Mouse (Mus musculus) natural killer cell, adult 2 months (primary cell): ENCODE results near the gene Dnah7a.
"Not testable (repeated sequence)": the region's sequence is repeated elsewhere in the genome, so short reads cannot be mapped to it uniquely, and the experiment has no call there.

Experiments used
- DNase-seq, 2 experiments: peaks; one replicate each; pipeline ENCODE4 v3.0.0; 2022; ENCODE audit warnings: low spot score in 2 of 2

Gene Dnah7a

GRCm38 (mm10) chr1:53704164-53704563, 2.4 kb downstream of the Dnah7a start:
- DNase-seq = peak in 1 of 2 experiments; percentile 9

DNA sequence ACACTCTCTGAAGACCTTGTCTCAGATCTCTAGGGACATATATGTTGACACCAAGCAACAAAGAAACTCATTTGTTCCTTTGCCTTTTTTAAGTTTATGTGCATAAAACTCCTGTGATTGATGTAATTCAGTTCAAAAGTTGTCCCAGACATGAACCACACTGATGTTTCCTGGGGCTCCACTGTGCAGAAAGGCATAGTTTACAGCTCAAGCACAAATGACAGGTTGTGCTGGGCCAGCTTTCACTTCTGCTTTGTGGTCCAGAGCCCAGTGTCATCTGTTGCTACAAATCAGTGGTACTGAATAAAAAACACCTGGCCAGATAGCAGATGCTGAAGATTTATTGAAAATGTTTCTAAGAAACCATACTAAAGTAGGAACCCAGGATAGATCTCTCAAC, 42.3 kb downstream of the Dnah7a start:
- DNase-seq = peak in 1 of 2 experiments; percentile 54

- no peak for DNase-seq
Observed at GRCm38 (mm10) chr1:53639865-53640794, 66.5 kb downstream of the Dnah7a start.

DNA sequence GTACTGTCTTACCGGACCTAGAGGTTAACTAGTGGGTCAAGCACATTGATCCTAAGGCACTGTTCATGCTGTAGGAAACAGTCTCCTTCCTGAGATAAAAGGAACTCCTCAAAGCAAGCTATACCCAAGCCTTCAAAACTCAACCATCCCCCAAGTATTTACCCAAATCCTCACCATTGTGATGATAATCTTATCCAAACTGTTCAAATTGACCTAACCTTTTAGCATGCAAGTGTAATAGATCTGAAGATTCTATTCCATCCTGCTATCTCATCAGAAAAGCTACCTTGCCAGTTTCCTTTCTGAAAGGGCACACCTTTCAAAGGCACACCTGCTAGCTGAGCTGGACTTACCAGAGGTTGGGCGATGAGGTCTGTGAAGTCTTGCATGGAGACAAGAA, 70.9 kb downstream of the Dnah7a start:
- not testable (repeated sequence) for DNase-seq

DNA sequence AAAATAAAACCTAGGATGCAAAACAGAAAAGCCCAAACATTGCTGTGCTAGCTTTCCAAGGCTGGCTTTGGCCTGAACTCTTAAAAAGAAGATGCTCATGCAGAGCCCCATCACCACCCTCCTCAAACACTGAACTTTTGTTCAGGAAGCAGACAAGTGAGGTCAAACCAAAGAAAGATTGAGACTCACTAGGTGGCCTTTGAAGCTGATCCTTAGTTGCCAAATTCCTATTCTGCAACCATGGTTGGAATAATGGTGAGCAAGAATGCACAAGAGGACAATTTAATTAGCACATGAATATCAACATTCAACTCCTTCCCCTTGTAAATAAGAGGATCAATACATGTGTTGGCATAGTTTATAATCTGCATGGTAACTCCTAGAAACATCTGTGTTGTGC, 74.5 kb downstream of the Dnah7a start:
- not testable (repeated sequence) for DNase-seq

DNA sequence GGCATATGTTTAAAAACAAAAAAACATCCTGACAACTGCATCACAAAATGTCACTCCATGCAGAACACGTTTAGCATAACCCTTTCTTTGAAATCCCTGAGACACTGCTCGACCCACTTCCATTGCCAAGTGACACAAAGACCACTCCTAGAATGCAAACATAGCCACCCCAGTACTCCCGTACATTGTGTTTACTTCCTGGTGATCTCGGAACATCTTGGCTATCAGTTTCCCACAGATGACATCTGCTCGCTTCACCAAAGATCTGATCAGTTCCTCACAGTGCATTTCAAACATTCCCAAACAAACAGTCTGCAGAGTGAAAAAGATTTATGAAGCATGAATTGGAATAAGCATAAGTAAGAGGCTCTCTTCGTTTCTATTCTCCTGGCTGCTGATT, 76.6 kb downstream of the Dnah7a start:
- DNase-seq = no peak

DNA sequence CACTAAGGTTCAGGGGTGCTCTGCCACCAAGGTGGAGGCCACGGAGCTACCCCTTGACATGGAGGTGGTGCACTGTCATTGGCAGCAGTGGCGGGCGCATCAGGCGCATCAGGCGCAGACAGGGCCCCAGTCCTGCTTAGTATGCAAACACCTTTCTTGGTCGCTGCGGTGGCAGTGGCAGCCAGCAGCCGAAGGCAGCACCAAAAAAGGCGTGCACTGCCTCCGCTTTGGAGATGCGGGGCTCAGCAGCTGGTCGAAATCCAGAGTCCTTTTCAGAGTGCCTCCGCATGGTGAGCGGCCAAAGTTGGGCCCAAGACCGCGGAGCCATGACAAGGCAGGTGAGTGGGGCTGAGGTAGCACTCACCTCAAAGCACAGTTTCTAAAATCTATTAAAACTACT, 93.1 kb downstream of the Dnah7a start:
- DNase-seq = no peak

GRCm38 (mm10) chr1:53581326-53581725, 125.3 kb downstream of the Dnah7a start:
- not testable (repeated sequence) for DNase-seq

DNA sequence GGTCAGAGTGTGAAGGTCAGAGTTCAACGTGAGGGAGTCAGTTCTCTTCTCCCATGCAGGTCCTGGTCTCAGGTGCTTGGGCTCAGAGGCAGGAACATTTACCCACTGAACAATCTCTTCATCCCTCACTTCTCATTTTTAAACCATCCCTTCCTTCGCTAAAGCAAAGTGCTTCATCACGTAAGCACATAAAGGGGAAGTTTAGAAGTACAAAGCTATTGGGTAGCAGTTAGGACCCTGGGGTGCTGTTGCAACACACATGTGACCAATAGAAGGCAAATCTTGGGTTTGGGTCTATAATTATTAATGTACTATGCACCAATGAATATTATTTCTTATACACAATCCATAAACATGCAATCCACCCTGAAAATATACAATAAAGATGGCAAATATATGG, 148.7 kb downstream of the Dnah7a start:
- not testable (repeated sequence) for DNase-seq

DNA sequence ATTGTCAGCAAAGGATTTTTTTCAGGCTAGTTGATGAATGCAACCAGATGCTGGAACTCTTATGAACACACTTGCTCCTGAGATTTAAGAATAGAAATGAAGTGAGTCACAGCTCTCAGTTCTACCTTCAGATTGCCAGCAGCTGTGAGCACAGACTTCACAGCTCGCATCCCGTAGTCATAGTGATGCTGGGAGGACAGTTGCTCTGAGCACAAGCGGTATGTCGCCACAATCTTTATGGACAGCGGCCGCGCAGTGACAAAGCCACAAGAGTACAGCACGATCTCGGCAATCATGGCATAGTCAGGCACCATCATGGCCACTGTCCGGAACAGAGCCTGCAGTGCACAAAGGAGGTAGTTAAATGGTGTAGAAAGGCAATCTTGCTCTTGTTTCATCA, 159.6 kb downstream of the Dnah7a start:
- DNase-seq = not testable (repeated sequence)

DNA sequence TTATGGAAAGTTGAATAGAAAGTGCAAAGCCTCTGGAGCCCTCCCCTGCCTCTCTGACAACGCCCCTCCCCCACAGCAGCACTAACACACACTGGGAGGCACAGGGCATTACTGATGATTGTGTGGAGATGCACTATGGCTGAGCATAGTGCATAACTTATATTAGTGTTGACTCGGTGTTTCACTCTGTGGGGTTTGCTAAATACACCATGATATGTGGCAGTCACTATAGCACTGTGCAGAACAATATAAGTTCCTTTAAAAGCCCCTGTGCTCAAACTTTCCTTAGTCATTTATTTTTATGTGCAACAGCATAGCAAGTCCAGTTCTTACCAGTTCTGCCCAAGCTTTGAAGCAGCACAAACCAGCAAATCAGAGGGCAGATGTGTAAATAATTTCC, 168.2 kb downstream of the Dnah7a start:
- not testable (repeated sequence) for DNase-seq

- DNase-seq = not testable (repeated sequence)
Observed at GRCm38 (mm10) chr1:53534826-53535225, 171.8 kb downstream of the Dnah7a start.

GRCm38 (mm10) chr1:53526021-53526420, 180.6 kb downstream of the Dnah7a start:
- DNase-seq = not testable (repeated sequence)

GRCm38 (mm10) chr1:53473699-53474098, 232.9 kb downstream of the Dnah7a start:
- no peak for DNase-seq

DNA sequence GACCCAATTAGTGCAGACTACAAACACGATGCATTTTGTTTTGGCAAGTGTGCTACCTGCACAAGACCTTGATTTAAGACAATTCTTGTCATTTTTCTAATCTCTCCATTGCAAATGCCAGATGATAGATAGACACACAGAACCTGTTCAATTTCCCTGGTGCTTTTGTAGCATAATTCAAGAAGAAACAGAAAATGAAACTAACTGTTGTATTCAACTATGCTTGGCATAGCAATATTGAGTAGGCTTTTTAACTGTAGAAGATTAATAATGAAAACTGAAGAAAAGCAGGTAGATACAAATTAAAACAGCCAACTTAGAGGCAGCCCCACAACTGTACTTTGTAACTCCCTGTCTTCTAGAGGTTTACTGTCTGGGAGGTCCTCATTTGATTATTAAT, 234.5 kb downstream of the Dnah7a start:
- not testable (repeated sequence) for DNase-seq

DNA sequence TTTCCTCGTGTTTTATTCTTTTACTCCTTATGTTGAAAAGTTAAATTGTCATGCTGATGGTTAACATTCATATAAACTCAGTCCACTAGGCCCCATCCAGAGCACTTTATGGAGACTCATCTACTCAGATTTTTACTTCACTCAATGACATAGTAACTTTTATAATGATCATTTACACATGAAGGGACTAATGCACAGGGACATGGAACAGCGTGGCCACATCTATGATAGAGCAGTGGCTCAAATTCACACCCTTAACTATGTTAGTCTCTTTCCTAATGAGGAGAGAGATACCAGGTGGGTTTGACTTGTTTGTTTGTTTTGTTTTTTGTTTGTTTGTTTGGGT, 239.3 kb downstream of the Dnah7a start:
- no peak for DNase-seq

GRCm38 (mm10) chr1:53466524-53467324, 239.9 kb downstream of the Dnah7a start:
- not testable (repeated sequence) for DNase-seq

DNA sequence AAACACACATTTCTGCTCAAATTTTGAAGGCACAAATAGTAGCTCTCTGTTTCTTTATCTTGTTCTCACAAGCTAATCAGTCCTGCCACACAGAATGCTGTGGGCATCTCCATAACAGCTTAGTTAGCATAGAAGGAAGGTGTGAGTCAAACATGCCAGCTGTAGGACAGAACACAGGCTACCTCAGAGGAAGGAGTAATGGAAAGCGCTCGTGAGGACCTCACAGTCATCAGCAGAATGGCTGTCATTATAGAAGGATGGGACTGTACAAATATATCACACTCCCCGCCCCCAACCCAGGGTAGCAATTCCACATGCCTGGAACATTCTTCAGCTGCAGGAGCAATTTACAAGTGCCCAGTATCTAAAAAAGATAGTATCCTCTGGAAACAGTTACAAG, 267.4 kb downstream of the Dnah7a start:
- DNase-seq = not testable (repeated sequence)

- not testable (repeated sequence) for DNase-seq
Observed at GRCm38 (mm10) chr1:53432433-53432832, 274.2 kb downstream of the Dnah7a start.

- no peak for DNase-seq
Observed at GRCm38 (mm10) chr1:53405803-53406325, 300.7 kb downstream of the Dnah7a start.

DNA sequence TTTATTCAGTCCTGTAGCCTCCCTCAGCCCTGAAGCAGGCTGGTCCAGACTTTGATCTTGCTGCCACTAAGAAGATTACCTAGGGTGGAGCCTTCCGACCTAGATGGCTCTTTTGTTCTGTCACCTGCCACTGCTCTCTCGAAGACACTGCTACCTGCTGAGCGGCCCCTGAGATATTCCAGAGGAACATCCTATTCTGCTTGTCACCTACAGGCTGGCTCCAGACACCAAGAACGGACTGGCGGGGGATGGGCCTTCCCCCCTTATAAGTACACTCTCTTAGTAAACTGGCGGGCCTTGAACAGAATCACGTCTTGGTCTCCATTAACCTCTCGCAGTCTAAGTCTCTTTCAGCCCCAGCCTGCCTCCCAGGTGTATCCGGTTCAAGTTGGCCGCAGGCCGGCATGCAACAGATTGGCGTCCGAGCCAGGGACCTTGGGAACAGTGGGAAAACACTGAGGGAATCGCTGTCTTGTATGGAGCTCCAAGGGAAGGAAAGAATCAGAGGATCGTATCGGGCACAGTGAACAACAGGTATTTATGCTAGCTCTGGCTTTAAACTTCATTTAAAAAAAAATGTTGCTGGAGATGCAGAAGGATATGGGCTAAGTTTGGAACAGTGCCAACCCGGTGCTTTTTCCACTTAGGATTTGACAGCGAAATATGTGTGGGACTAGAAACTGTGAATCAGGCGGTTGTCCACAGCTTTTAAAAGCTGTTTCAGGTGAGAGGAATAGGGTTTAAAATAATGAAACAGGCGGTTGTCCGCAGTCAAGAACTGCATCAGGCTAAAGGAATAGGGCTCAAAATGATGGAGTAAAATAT, 312.4 kb downstream of the Dnah7a start:
- not testable (repeated sequence) for DNase-seq
